In the genomic region with DNA sequence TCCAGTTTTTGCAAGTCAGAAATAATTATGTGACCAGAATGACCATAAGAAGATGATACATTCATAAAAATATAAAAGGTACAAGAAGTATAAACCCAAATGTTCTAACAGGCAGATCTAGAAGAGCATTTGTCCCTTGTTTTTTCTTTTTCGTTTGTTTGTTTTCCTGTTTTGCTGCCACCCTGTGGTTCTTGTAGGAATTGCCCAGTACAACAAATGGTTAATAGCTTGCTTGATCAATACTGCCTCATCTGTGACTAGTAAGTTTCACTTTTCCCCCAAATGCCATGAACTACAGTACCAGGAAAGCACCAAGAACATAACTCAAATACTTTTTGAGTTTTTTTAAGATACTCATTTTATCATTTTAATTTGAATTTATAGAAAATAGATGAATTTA, we compare ENCODE assay signal across 10 mouse cellular contexts. TPM values are rescaled to one million over a fixed set of nuclear protein-coding genes. Genes with fewer than 3 reads are reported as not detected.
A peak's percentile ranks its signal among the peaks of the same experiment; 100 is the strongest.
DNase-seq lines count a peak whose midpoint lies in the region; ATAC-seq lines count a peak whose summit lies in the region.
"Had no signal": no experiment of that assay in that cellular context is flagged by ENCODE, and none has a peak within 500 bp of the region (broad histone marks: within the 10 kb centered on the region; RNA-seq: fewer than 3 reads in every experiment).

No protein-coding gene starts in this region.

- no peaks in the 10 kb centered on the region for H3K9me3 ChIP-seq in forebrain, embryonic 14.5 days (replicated peaks; ENCODE audit: control insufficient read depth, low read length)
- H3K9me3 ChIP-seq in forebrain, embryonic 16.5 days (ENCODE audit: control insufficient read depth, low read length): no peaks in the 10 kb centered on the region
- no peaks in the 10 kb centered on the region for H3K9me3 ChIP-seq in midbrain, embryonic 16.5 days (replicated peaks; ENCODE audit: control insufficient read depth, low read length, poor library complexity, severe bottlenecking)
- H3K9me3 ChIP-seq: heart, embryonic 10.5 days; neural tube, embryonic 12.5 days had no signal

- H3K27me3 ChIP-seq in forebrain, embryonic 14.5 days (replicated peaks; ENCODE audit: control insufficient read depth, insufficient read depth, low read length): no peaks in the 10 kb centered on the region
- no peaks in the 10 kb centered on the region for H3K27me3 ChIP-seq in forebrain, embryonic 16.5 days (replicated peaks; ENCODE audit: control insufficient read depth, insufficient read depth, low read length)
- H3K27me3 ChIP-seq in midbrain, embryonic 16.5 days (ENCODE audit: control insufficient read depth, insufficient read depth, low read depth, low read length): no peaks in the 10 kb centered on the region
- H3K27me3 ChIP-seq: neural tube, embryonic 12.5 days had no signal

- H3K4me1 ChIP-seq in forebrain, embryonic 14.5 days (ENCODE audit: control insufficient read depth, insufficient read depth, low read length): no peaks in the 10 kb centered on the region
- H3K4me1 ChIP-seq in forebrain, embryonic 16.5 days (replicated peaks; ENCODE audit: control insufficient read depth, insufficient read depth, low read length): no peaks in the 10 kb centered on the region
- no peaks in the 10 kb centered on the region for H3K4me1 ChIP-seq in midbrain, embryonic 16.5 days (ENCODE audit: control insufficient read depth, insufficient read depth, low read length)
- H3K4me1 ChIP-seq: neural tube, embryonic 12.5 days had no signal

- DNase-seq in forebrain, embryonic 14.5 days (ENCODE audit: low spot score): peak; percentile 53
- peak; percentile 34 to 50 for DNase-seq in layer of hippocampus, postnatal 14 days (ENCODE audit: low spot score in 2 of 2)
- DNase-seq in layer of hippocampus, adult 9-11 months: no peak
- DNase-seq in 416B (ENCODE audit: low read depth): peak; percentile 35
- DNase-seq in R1 (ENCODE audit: low read depth, low spot score): peak; percentile 54
- DNase-seq in spleen, postnatal 36 days (ENCODE audit: low spot score in 2 of 2): no peak

- 8% methylated on average over 1 of the region's 1 CpGs for WGBS in forebrain, embryonic 14.5 days
- 3% methylated on average over 1 of the region's 1 CpGs for WGBS in forebrain, embryonic 16.5 days
- 9% methylated on average over 1 of the region's 1 CpGs for WGBS in midbrain, embryonic 16.5 days

- H3K4me3 ChIP-seq in forebrain, embryonic 14.5 days (ENCODE audit: low read depth, low read length): no peak overlapping the region
- no peak overlapping the region for H3K4me3 ChIP-seq in forebrain, embryonic 16.5 days (replicated peaks; ENCODE audit: low read length)
- no peak overlapping the region for H3K4me3 ChIP-seq in midbrain, embryonic 16.5 days (ENCODE audit: low read depth, low read length)
- H3K4me3 ChIP-seq: heart, embryonic 10.5 days; neural tube, embryonic 12.5 days had no signal

- H3K9ac ChIP-seq in forebrain, embryonic 14.5 days (ENCODE audit: low read length): no peak overlapping the region
- no peak overlapping the region for H3K9ac ChIP-seq in forebrain, embryonic 16.5 days (replicated peaks; ENCODE audit: low read depth, low read length)
- H3K9ac ChIP-seq in midbrain, embryonic 16.5 days (ENCODE audit: low read depth, low read length): no peak overlapping the region
- H3K9ac ChIP-seq: neural tube, embryonic 12.5 days had no signal

- H3K36me3 ChIP-seq in forebrain, embryonic 14.5 days (ENCODE audit: control insufficient read depth, insufficient read depth, low read length): no peaks in the 10 kb centered on the region
- H3K36me3 ChIP-seq in forebrain, embryonic 16.5 days (ENCODE audit: control insufficient read depth, insufficient read depth): no peaks in the 10 kb centered on the region
- H3K36me3 ChIP-seq in midbrain, embryonic 16.5 days (ENCODE audit: control insufficient read depth, insufficient read depth, low read length): no peaks in the 10 kb centered on the region
- H3K36me3 ChIP-seq: heart, embryonic 10.5 days; neural tube, embryonic 12.5 days had no signal

- ATAC-seq in forebrain, embryonic 14.5 days: no peak
- no peak for ATAC-seq in forebrain, embryonic 16.5 days
- no peak for ATAC-seq in midbrain, embryonic 16.5 days

- no peak overlapping the region for H3K27ac ChIP-seq in forebrain, embryonic 14.5 days (ENCODE audit: low read depth, low read length)
- no peak overlapping the region for H3K27ac ChIP-seq in forebrain, embryonic 16.5 days (ENCODE audit: low read length)
- H3K27ac ChIP-seq in midbrain, embryonic 16.5 days (ENCODE audit: low read length): no peak overlapping the region
- H3K27ac ChIP-seq: heart, embryonic 10.5 days; neural tube, embryonic 12.5 days had no signal

- no peak overlapping the region for H3K4me2 ChIP-seq in forebrain, embryonic 14.5 days (ENCODE audit: low read length)
- no peak overlapping the region for H3K4me2 ChIP-seq in forebrain, embryonic 16.5 days (ENCODE audit: low read length)
- H3K4me2 ChIP-seq in midbrain, embryonic 16.5 days (ENCODE audit: low read length): no peak overlapping the region
- H3K4me2 ChIP-seq: neural tube, embryonic 12.5 days had no signal

RNA-seq across cellular contexts. Expression of gene Hapln1, which starts 11.9 kb away (rescaled TPM):
- polyA plus RNA-seq in forebrain, embryonic 14.5 days (2014; fragmentation: Nextera tagmentation; extraction: Ambion mirVana): 0.30 and 0.87 TPM in 2 replicates
- 0.23 and 1.8 TPM in 2 replicates for polyA plus RNA-seq in forebrain, embryonic 16.5 days (2015; fragmentation: Nextera tagmentation; extraction: Ambion mirVana)
- total RNA-seq in layer of hippocampus, postnatal 14 days (2021): 10 to 100 TPM; 71.9 to 84.4 TPM
- 0.36 and 0.47 TPM in 2 replicates for polyA plus RNA-seq in midbrain, embryonic 16.5 days (2015; fragmentation: Nextera tagmentation; extraction: Ambion mirVana)

Comparison
In these comparisons a context has a peak if more than half of its experiments do, and no peak if none do; other contexts are left out.
1. DNase-seq: peak in forebrain, embryonic 14.5 days (single experiment), layer of hippocampus, postnatal 14 days (2 of 2), 416B (single experiment) and R1 (single experiment); none in layer of hippocampus, adult 9-11 months (single experiment) and spleen, postnatal 36 days (0 of 2).